Mouse (Mus musculus) gastrocnemius, postnatal 10 days (tissue): Measurements from ENCODE around the gene R3hdml. TPM values are rescaled to one million over a fixed set of nuclear protein-coding genes. Genes with fewer than 3 reads are reported as not detected.
A peak's percentile ranks its signal among the peaks of the same experiment; 100 is the strongest.

Experiments
- DNase-seq: peaks from one replicate; pipeline ENCODE4 v3.0.0; 2021; ENCODE audit warnings: mixed read lengths
- total RNA-seq, 2 experiments: library from RNA; stranded (reverse); gene quantifications; 2 replicates each; pipeline ENCODE4 v1.2.3; 2021

Gene R3hdml
- total RNA-seq, 2 experiments from 2014 or later = not detected

- DNase-seq = peak; percentile 96
Observed at GRCm38 (mm10) chr2:163472466-163472851, 19.7 kb upstream of the R3hdml start, which contains the start of gene Fitm2. Fitm2 (minus strand) TSS chr2:163472629.

GRCm38 (mm10) chr2:163480191-163480825, 11.8 kb upstream of the R3hdml start:
- no peak for DNase-seq

GRCm38 (mm10) chr2:163481539-163482029, 10.5 kb upstream of the R3hdml start:
- peak; percentile 31 for DNase-seq

GRCm38 (mm10) chr2:163487360-163487759, 4.8 kb upstream of the R3hdml start:
- no peak for DNase-seq

- no peak for DNase-seq
Observed at GRCm38 (mm10) chr2:163489725-163490291, 2.3 kb upstream of the R3hdml start.

- no peak for DNase-seq
Observed at GRCm38 (mm10) chr2:163490656-163491055, 1.5 kb upstream of the R3hdml start.

GRCm38 (mm10) chr2:163491351-163491750, 767 bp upstream of the R3hdml start:
- DNase-seq = no peak

GRCm38 (mm10) chr2:163493031-163493430, 913 bp downstream of the R3hdml start:
- DNase-seq = no peak

GRCm38 (mm10) chr2:163493976-163494375, 1.9 kb downstream of the R3hdml start:
- DNase-seq = no peak

- no peak for DNase-seq
Observed at GRCm38 (mm10) chr2:163494456-163494855, 2.3 kb downstream of the R3hdml start.

GRCm38 (mm10) chr2:163502219-163502618, 10.1 kb downstream of the R3hdml start:
- no peak for DNase-seq

GRCm38 (mm10) chr2:163503191-163503590, 11.1 kb downstream of the R3hdml start:
- no peak for DNase-seq

GRCm38 (mm10) chr2:163506300-163507004, 14.3 kb downstream of the R3hdml start, which contains the start of gene Hnf4a:
Hnf4a (plus strand) TSS chr2:163506808.
- DNase-seq = no peak

GRCm38 (mm10) chr2:163525761-163526243, 33.7 kb downstream of the R3hdml start:
- DNase-seq = no peak

GRCm38 (mm10) chr2:163527497-163527896, 35.4 kb downstream of the R3hdml start:
- no peak for DNase-seq

GRCm38 (mm10) chr2:163530418-163530817, 38.3 kb downstream of the R3hdml start:
- no peak for DNase-seq

GRCm38 (mm10) chr2:163531917-163532316, 39.8 kb downstream of the R3hdml start:
- peak; percentile 85 for DNase-seq

GRCm38 (mm10) chr2:163533226-163533625, 41.1 kb downstream of the R3hdml start:
- no peak for DNase-seq

GRCm38 (mm10) chr2:163534958-163535524, 42.9 kb downstream of the R3hdml start:
- peak; percentile 90 for DNase-seq

- DNase-seq = no peak
Observed at GRCm38 (mm10) chr2:163537443-163537842, 45.3 kb downstream of the R3hdml start.

- no peak for DNase-seq
Observed at GRCm38 (mm10) chr2:163538410-163538809, 46.3 kb downstream of the R3hdml start.

GRCm38 (mm10) chr2:163539321-163540040, 47.4 kb downstream of the R3hdml start:
- no peak for DNase-seq
